Mouse (Mus musculus): Measurements from ENCODE around the gene Rnf126.

GRCm38 (mm10) chr10:79801837-79802236 lies 35.1 kb upstream of the Rnf126 start:
- TF ChIP-seq EP300 (IDR thresholded peaks at IDR 0.05; ENCODE audit: low read depth): no peak
- TF ChIP-seq CTCF (IDR thresholded peaks at IDR 0.05; ENCODE audit: low read depth): no peak
